Mouse (Mus musculus) ovary, postnatal 10 days (tissue): ENCODE results near the gene Stam2.

ENCODE experiments used
- DNase-seq: peaks from one replicate; pipeline ENCODE4 v3.0.0; 2022; ENCODE audit warnings: low spot score

Gene Stam2

DNA sequence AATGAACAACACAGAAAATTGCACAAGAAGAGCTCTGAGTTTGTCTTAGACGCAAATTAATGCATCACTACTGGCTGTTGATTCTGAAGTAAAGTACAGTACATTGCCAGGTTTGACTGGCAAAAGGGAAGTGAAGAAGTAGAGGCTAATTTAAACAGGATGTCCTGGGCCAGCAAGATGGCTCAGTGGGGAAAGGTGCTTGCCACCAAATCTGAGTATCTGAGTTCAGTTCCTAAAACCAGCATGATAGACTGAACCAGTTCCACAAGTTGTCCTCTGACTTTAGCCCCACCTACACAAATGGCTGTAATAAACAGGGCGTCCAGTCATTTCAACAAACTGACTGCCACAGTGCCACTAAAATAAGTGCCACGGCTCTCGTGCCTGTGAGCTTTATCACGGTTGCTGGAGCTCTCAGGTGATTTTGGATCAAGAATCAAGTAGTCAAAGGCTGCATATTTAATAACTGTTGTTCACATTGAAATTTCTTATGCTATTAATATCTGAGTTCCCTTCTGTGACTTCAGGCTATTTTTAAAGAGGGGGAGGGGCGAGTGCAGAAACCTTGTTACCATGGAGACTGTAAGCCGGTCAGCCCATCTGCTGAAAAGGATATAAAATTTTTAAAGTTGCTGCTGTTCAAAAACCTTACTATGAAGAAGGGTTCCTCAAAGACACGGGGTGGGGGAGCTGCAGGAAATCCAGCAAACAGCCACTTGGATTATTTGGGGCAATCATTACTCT lies 94.7 kb downstream of the Stam2 start:
- DNase-seq: no peak

DNA sequence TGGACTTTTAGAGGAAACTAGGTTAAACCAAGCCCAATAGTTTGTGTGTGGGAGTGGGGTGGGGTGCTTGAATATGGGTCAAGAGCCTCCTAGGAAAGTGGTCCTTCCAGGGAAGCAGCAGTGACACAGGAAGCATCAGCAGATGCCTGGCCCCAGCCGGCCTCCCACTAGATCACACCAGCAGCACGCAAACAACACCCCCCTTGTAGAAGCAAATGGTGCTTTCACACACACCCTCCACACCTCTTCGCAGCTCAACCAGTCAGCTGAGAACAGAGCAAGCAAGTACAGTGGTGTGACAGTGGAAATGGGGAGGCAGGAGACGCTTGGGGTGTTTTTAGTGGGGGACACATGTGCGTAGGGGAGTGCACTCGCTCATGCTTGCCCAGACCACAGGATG lies 98.4 kb downstream of the Stam2 start:
- DNase-seq: no peak
